Mouse (Mus musculus) heart, embryonic 14.5 days (tissue): ENCODE measurements around the gene Ulk4. TPM values are rescaled to one million over a fixed set of nuclear protein-coding genes. Genes with fewer than 3 reads are reported as not detected.
A peak's percentile ranks its signal among the peaks of the same experiment; 100 is the strongest.

Experiments
- ATAC-seq: fragments of 200-750 bp; cut with Nextera tagmentation; 2 replicates; pipeline ENCODE4 v1.8.0; 2017; ENCODE audit warnings: low read depth, moderate TSS enrichment; ENCODE audit not compliant: insufficient number of reproducible peaks, insufficient read depth, low FRiP score
- H3K27ac ChIP-seq, 2 experiments: fragments of 200-500 bp in 1 of 2; fragments of 300-500 bp in 1 of 2; sonication (generic) in 1 of 2; replicated peaks in 1 of 2; 2 replicates each; pipeline ENCODE4 v1.5.1; 2012 to 2014; ENCODE audit warnings: low read depth in 2 of 2, low read length in 2 of 2, control low read depth in 1 of 2, mild to moderate bottlenecking in 1 of 2, mixed read lengths in 1 of 2; ENCODE audit not compliant: control insufficient read depth in 1 of 2, insufficient read depth in 1 of 2
- H3K27me3 ChIP-seq: fragments of 300-500 bp; sonication (generic); 2 replicates; pipeline ENCODE4 v1.6.1; 2014; ENCODE audit warnings: mild to moderate bottlenecking, low read length, control low read depth; ENCODE audit not compliant: control insufficient read depth, insufficient read depth
- H3K36me3 ChIP-seq: fragments of 300-500 bp; sonication (generic); 2 replicates; pipeline ENCODE4 v1.6.1; 2014; ENCODE audit warnings: mild to moderate bottlenecking, control low read depth, low read length, mixed read lengths; ENCODE audit not compliant: control insufficient read depth, insufficient read depth
- H3K4me1 ChIP-seq, 2 experiments: fragments of 200-500 bp in 1 of 2; fragments of 300-500 bp in 1 of 2; sonication (generic) in 1 of 2; 2 replicates each; pipeline ENCODE4 v1.6.1; 2012 to 2014; ENCODE audit warnings: low read length in 2 of 2, control low read depth in 1 of 2, mixed read lengths in 1 of 2; ENCODE audit not compliant: control insufficient read depth in 2 of 2, insufficient read depth in 2 of 2
- H3K4me2 ChIP-seq: fragments of 300-500 bp; sonication (generic); 2 replicates; pipeline ENCODE4 v1.6.1; 2014; ENCODE audit warnings: mild to moderate bottlenecking, low read length
- H3K4me3 ChIP-seq, 2 experiments: fragments of 200-500 bp in 1 of 2; fragments of 300-500 bp in 1 of 2; sonication (generic) in 1 of 2; 2 replicates each; pipeline ENCODE4 v1.5.1; 2012 to 2014; ENCODE audit warnings: low read length in 2 of 2, mild to moderate bottlenecking in 2 of 2, control low read depth in 1 of 2, low read depth in 1 of 2, moderate library complexity in 1 of 2; ENCODE audit not compliant: control insufficient read depth in 1 of 2, insufficient read depth in 1 of 2
- H3K9ac ChIP-seq: fragments of 300-500 bp; sonication (generic); 2 replicates; pipeline ENCODE4 v1.6.1; 2014; ENCODE audit warnings: mild to moderate bottlenecking, low read length
- H3K9me3 ChIP-seq: fragments of 300-500 bp; sonication (generic); 2 replicates; pipeline ENCODE4 v1.6.1; 2016; ENCODE audit warnings: low read length, control low read depth; ENCODE audit not compliant: control insufficient read depth
- WGBS: fragments of 180-500 bp; shearing (Covaris S2); extraction: QIAGEN DNeasy Blood & Tissue Kit; methylation state at CpG from one replicate; pipeline ENCODE4 v1.1.7; 2014; 5-methylcytosine and 5-hydroxymethylcytosine counted together
- polyA plus RNA-seq: library from polyadenylated mRNA; unstranded; fragments of >200 nt; fragmentation: Nextera tagmentation; extraction: Ambion mirVana; gene quantifications from 2 replicates; pipeline ENCODE4 v1.2.1, GENCODE M21; 2014

The Ulk4 gene
- polyA plus RNA-seq, 1 experiment from 2014 or later: 95.4 TPM

DNA sequence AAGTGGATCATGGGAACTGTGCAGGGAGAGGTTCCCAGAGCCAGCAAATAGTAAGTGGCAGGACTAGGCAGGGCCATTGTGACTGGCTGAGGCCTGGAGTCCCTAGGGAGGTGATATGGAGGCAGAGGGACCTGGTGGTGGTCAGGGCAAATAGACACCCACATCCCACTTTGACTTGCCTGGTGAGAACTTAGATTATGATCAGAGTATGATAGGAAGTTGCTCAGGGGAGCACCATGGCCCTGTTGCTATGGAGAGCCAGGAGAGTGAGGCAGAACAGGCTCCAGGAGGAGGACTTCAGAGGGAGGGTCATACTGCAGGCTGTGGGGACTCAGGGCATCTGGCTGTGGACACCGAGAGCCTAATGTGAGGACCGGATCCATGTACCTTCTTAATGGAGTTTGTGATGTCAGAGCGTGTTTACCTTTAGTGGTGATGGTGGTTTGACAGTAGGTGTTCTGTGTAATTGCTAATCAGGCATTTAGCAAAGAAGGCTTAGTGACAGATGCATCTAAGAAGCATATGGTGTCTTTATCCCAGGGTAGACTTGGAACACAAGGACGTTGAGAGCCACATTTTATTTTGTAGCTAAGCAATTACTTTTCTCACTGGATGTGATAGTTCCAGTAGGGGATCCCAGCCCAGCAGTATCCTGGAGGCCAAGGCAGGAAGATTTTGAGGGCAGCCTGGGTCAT, 39.1 kb upstream of the Ulk4 start:
- H3K27ac ChIP-seq: peak overlapping the region; percentile 83 to 97
- peak overlapping the region; percentile 27; the same call in 1 of the 2 replicates for H3K9ac ChIP-seq
- peaks cover 45 to 74% of the 10 kb centered on the region in 2 experiments for H3K4me1 ChIP-seq

DNA sequence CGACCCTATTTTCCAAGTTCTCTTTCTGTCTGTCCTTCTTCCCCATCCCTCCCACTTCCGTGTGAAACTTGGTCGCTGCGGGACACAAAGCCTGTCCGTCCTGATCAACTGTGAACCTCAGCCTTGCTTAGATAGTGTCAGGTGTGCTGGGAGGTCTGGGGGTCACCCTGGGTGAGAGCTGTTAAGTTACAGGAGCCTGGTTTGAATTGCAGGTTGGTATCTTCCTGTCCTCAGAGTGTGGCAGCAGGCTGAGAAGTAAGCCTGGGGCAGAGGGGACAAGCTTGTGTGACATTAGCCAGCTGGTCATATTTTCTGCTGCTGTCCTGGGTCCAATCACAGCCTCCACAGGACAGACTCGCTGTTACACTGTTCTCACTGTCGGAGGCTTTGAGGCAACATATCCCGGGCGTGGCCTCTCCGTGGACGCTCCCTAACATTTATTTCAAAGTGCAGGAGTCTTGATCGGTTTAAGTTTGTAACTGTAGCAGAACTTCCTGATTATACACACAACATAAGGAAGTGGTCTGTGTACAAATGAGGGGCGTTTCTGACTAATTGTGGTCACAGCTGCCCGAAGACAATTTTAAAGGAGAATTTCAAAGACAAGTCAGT, 37.6 kb upstream of the Ulk4 start:
- Histone ChIP-seq H3K9ac (peak overlapping the region; percentile 76), H3K9me3 (no peaks in the 10 kb centered on the region), H3K4me1 (peaks cover 50 to 76% of the 10 kb centered on the region in 2 experiments), H3K36me3 (peaks cover 9% of the 10 kb centered on the region; the same call in 1 of the 2 replicates), H3K27ac (peak overlapping the region; percentile 95 to 97), H3K27me3 (no peaks in the 10 kb centered on the region), H3K4me2 (peak overlapping the region; percentile 74), H3K4me3 (peak overlapping the region; percentile 28 to 37)
- ATAC-seq: peak; percentile 54
- WGBS: 12% methylated on average over 14 of the region's 14 CpGs

More for the DNA sequence above, 39.1 kb upstream of the Ulk4 start:
- Histone ChIP-seq H3K9me3 (no peaks in the 10 kb centered on the region), H3K4me2 (0 out of 2 replicates have a peak overlapping the region, but pooled peaks have one; percentile 6), H3K4me3 (no peak overlapping the region), H3K36me3 (peaks cover 10% of the 10 kb centered on the region; the same call in 1 of the 2 replicates), H3K27me3 (no peaks in the 10 kb centered on the region)
- 74% methylated on average over 4 of the region's 4 CpGs for WGBS
- no peak for ATAC-seq

DNA sequence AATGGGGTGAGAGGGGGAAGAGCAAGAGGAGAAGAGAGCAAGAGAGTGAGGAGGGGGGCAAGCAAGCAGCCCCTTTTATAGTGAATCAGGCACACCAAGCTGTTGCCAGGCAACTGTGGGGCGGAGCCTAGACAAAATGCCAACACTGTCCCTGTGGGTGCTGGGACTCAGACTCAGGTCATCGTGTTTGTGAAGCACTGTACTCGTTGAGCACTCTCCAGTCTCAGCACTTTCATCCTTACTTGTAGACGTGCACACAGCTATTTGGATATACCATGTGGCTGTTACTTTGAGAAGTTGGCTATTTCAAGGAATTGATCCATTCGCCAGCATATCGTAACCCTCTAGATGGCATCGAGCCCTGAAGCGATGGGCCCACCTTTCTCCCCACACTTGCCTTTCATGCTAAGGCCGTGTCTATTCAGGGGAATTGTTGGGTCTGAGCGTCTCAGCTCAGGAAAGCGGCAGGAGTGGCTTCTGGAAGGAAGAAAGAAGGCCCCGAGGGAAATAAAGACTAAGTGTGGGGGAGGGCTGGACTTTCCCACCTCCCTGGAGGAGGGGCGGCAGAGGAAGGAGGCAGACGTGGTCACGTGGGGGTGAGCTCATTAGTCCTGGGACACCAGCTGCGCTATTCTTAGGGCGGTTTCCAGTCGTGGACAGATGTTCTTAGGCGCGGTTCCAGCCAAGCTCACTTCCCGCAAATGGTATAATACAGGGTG, 36.8 kb upstream of the Ulk4 start:
- Histone ChIP-seq H3K27ac (peak overlapping the region; percentile 95 to 97), H3K4me1 (peaks cover 51 to 79% of the 10 kb centered on the region in 2 experiments), H3K9me3 (no peaks in the 10 kb centered on the region), H3K9ac (peak overlapping the region; percentile 76), H3K36me3 (peaks cover 7% of the 10 kb centered on the region; the same call in 1 of the 2 replicates), H3K27me3 (no peaks in the 10 kb centered on the region), H3K4me2 (peak overlapping the region; percentile 74), H3K4me3 (peak overlapping the region; percentile 28 to 37)
- 1% methylated on average over 21 of the region's 21 CpGs for WGBS
- ATAC-seq: peak; percentile 86

DNA sequence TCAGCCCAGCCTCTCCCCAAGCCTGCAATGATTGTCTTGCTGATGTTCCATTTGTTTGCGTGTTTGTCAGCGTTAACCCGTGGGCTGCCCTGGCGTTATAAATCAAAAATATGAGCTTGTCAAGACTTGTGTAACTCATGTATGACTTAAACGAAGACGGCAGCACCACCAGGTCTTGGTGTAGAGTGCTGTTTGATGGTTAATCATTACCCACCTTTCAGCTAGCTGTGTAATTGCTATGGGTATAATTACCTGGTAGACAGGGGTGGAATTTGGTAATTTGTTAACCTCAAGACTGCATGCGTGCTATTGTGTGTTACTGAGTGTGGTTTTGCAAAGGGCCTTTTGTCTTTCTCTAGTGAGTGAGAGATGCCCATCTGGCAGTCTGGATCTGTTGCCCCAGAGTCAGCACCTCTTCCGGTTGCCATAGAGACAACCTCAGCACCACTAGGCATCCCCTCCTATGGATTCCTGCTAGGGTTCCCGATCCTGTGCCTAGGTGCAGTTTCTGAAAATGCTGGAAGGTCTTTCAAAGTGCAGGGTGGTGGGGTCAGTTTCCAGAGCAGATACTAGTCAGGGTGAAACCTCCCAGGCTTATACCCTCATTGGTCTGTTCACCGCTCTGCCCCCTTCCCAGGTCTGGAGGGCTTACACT, 35.4 kb upstream of the Ulk4 start:
- peak overlapping the region; percentile 43 to 97; a peak in 2 of 4 replicates for H3K27ac ChIP-seq
- peaks cover 51 to 75% of the 10 kb centered on the region in 2 experiments for H3K4me1 ChIP-seq
- H3K9me3 ChIP-seq: no peaks in the 10 kb centered on the region
- no peak overlapping the region for H3K4me2 ChIP-seq
- no peak for ATAC-seq
- 78% methylated on average over 10 of the region's 10 CpGs for WGBS
- H3K9ac ChIP-seq: no peak overlapping the region
- no peak overlapping the region for H3K4me3 ChIP-seq
- H3K36me3 ChIP-seq: no peaks in the 10 kb centered on the region
- no peaks in the 10 kb centered on the region for H3K27me3 ChIP-seq

DNA sequence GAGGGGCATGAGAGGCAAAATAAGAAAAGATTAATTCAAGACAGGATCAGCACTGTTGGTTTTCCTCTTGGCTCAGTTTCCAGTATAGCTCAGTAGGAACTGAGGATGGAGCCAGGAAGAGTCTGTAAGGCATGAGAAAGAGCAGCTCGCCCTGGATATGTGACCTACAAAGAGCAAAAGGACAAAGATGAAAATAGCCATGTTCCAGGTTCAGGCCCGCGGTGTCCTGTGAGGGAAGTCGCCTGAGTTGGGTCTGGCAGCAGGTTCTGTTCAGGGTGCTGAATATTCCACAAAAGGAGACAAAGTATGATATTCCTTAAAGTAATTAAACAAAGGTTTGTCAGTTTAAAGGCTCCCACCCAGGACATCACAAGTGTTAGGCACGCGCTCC, 34.8 kb upstream of the Ulk4 start:
- ATAC-seq: no peak
- peaks cover 51 to 71% of the 10 kb centered on the region in 2 experiments for H3K4me1 ChIP-seq
- H3K9me3 ChIP-seq: no peaks in the 10 kb centered on the region
- WGBS: 44% methylated on average over 6 of the region's 6 CpGs
- H3K4me3 ChIP-seq: no peak overlapping the region
- H3K9ac ChIP-seq: no peak overlapping the region
- H3K36me3 ChIP-seq: peaks cover 3% of the 10 kb centered on the region; the same call in 1 of the 2 replicates
- no peaks in the 10 kb centered on the region for H3K27me3 ChIP-seq
- H3K4me2 ChIP-seq: no peak overlapping the region
- peak overlapping the region; percentile 43 to 97; a peak in 2 of 4 replicates for H3K27ac ChIP-seq

DNA sequence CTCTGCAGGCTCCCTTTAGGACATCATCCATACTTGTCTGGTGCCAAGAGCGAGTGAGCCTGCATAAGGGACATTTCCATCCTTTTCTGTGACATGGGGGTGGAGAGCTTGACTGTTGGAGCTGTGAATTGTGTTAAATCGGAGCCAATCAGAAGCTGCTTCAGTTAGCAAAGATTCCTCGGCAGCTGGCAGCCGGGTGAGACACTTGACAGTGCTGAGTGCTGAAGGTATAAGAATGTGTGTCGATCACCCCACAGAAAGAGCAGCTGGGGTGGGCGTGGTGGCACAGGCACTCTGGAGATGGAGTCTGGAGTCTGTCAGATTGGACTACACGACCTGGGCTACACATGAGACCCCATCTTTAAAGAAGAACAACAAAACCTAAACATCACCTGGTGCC, 33.5 kb upstream of the Ulk4 start:
- H3K36me3 ChIP-seq: peaks cover 8% of the 10 kb centered on the region
- H3K4me2 ChIP-seq: no peak overlapping the region
- peak overlapping the region; percentile 2; the same call in 1 of the 2 replicates for H3K9ac ChIP-seq
- ATAC-seq: no peak
- H3K27ac ChIP-seq: peak overlapping the region; percentile 18 to 78
- peaks cover 41 to 57% of the 10 kb centered on the region in 2 experiments for H3K4me1 ChIP-seq
- no peaks in the 10 kb centered on the region for H3K27me3 ChIP-seq
- 25% methylated on average over 7 of the region's 7 CpGs for WGBS
- H3K4me3 ChIP-seq: no peak overlapping the region
- no peaks in the 10 kb centered on the region for H3K9me3 ChIP-seq

DNA sequence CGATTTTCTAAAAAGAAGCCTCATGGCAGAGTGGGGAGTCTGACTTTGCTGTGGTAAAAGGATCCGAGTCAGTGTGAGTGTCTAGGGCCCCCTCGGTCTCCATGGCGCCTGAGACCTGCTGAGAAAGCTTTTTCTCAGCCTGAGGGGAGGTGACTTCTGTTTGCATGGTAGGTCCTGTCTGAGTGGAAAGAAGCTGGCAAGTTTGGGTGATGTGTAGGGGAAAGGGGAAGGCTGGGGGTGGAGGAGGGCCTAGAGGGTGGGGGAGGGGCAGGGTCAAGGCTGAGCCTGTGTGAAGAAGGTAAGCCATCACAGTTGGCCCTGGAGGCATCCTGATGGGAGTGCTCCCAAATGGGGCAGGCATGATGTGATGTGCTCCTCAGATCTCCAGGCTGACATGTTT, 32.3 kb upstream of the Ulk4 start:
- H3K9ac ChIP-seq: no peak overlapping the region
- no peak for ATAC-seq
- H3K4me2 ChIP-seq: no peak overlapping the region
- no peak overlapping the region for H3K4me3 ChIP-seq
- 0 out of 4 replicates have a peak overlapping the region, but pooled peaks of 1 of the 2 experiments have one; percentile 78 for H3K27ac ChIP-seq
- peaks cover 34 to 45% of the 10 kb centered on the region in 2 experiments for H3K4me1 ChIP-seq
- H3K36me3 ChIP-seq: peaks cover 10% of the 10 kb centered on the region
- 51% methylated on average over 4 of the region's 4 CpGs for WGBS
- H3K27me3 ChIP-seq: no peaks in the 10 kb centered on the region
- no peaks in the 10 kb centered on the region for H3K9me3 ChIP-seq
